Mouse (Mus musculus): ENCODE data around the gene Slc25a27. TPM values are rescaled to one million over a fixed set of nuclear protein-coding genes. Genes with fewer than 3 reads are reported as not detected.

The Slc25a27 gene
- 1 to 10 TPM; 1.7 to 3.2 TPM for total RNA-seq (2021)
- long read RNA-seq, experiment 1, partial matches to known transcripts, result 1 of 5 reads
- long read RNA-seq, experiment 1, other reads (novel, unspliced or antisense), result 2 of 5 reads
- long read RNA-seq, experiment 2, partial matches to known transcripts, result 1 of 2 reads
- long read RNA-seq, experiment 2, other reads (novel, unspliced or antisense), result 0 of 2 reads

- DNase-seq, result peak; percentile 92 to 97
Observed at GRCm38 (mm10) chr17:43666576-43667289, at the start of gene Slc25a27. Gene Slc25a27 (minus strand): TSS chr17:43667214.

GRCm38 (mm10) chr17:43716601-43717000 lies 49.6 kb upstream of the Slc25a27 start:
- no peak for DNase-seq

- DNase-seq, result peak; percentile 42 to 45
Observed at GRCm38 (mm10) chr17:43714191-43714590, 47.2 kb upstream of the Slc25a27 start.

GRCm38 (mm10) chr17:43711557-43712352 lies 44.7 kb upstream of the Slc25a27 start:
- DNase-seq, result no peak

GRCm38 (mm10) chr17:43707254-43707653 lies 40.2 kb upstream of the Slc25a27 start:
- peak; percentile 74 to 81 for DNase-seq

- DNase-seq, result no peak
Observed at GRCm38 (mm10) chr17:43706749-43707148, 39.7 kb upstream of the Slc25a27 start.

- DNase-seq, result peak in 1 of 2 experiments; percentile 27
Observed at GRCm38 (mm10) chr17:43704216-43704930, 37.4 kb upstream of the Slc25a27 start.

GRCm38 (mm10) chr17:43701060-43701459 lies 34.0 kb upstream of the Slc25a27 start:
- DNase-seq, result peak; percentile 42 to 87

GRCm38 (mm10) chr17:43698997-43699649 lies 32.1 kb upstream of the Slc25a27 start:
- peak; percentile 58 to 93 for DNase-seq

- DNase-seq, result no peak
Observed at GRCm38 (mm10) chr17:43689591-43689990, 22.6 kb upstream of the Slc25a27 start.

- peak in 1 of 2 experiments; percentile 25 for DNase-seq
Observed at GRCm38 (mm10) chr17:43684638-43685037, 17.6 kb upstream of the Slc25a27 start.

GRCm38 (mm10) chr17:43684086-43684485 lies 17.1 kb upstream of the Slc25a27 start:
- no peak for DNase-seq

- DNase-seq, result no peak
Observed at GRCm38 (mm10) chr17:43677317-43677716, 10.3 kb upstream of the Slc25a27 start.

GRCm38 (mm10) chr17:43676241-43676640 lies 9.2 kb upstream of the Slc25a27 start:
- DNase-seq, result no peak

- peak; percentile 66 to 70 for DNase-seq
Observed at GRCm38 (mm10) chr17:43675228-43675627, 8.2 kb upstream of the Slc25a27 start.

- DNase-seq, result no peak
Observed at GRCm38 (mm10) chr17:43671907-43672306, 4.9 kb upstream of the Slc25a27 start.

- peak in 1 of 2 experiments; percentile 9 for DNase-seq
Observed at GRCm38 (mm10) chr17:43669145-43669695, 2.2 kb upstream of the Slc25a27 start.

GRCm38 (mm10) chr17:43667290-43667843 lies 353 bp upstream of the Slc25a27 start, which contains the start of gene Cyp39a1:
Gene Cyp39a1 (plus strand): TSS chr17:43667425.
- no peak for DNase-seq

GRCm38 (mm10) chr17:43651314-43652046 lies 15.5 kb downstream of the Slc25a27 start:
- no peak for DNase-seq
